Mouse (Mus musculus): Measurements from ENCODE around the gene Sgsm2. TPM values are rescaled to one million over a fixed set of nuclear protein-coding genes. Genes with fewer than 3 reads are reported as not detected.
A peak's percentile ranks its signal among the peaks of the same experiment; 100 is the strongest.

The Sgsm2 gene
- total and polyA plus RNA-seq, 2 experiments from 2014 or later: 2.3 to 11.7 TPM

DNA sequence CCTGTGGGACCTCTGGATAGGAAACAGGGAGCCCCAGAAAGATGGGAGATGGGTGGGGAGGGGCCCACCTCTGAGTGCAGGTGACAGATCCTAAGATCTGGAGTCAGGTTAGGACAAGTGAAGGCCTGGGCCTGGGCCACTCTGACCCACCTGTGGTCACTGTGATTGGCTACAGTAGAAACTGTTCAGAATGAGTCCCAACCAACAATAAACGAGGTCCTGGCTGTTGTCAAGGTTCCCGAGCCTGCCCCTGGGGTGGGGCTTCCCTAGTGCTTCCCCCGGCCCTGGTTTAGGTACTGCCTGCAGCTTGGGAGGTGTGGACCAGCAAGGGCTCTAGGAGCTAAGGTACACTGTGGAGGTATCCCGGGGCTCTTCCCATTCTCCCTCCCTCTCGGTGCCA is 53.1 kb downstream of the Sgsm2 start:
- ATAC-seq (ENCODE audit: insufficient read depth, low read depth): no peak
- Histone ChIP-seq H3K9me3 (replicated peaks; ENCODE audit: control insufficient read depth, low read length) (peaks cover 3% of the 10 kb centered on the region; the same call in 1 of the 2 replicates), H3K9ac (replicated peaks; ENCODE audit: low read depth, low read length) (no peak overlapping the region), H3K4me3 (ENCODE audit: low read depth, low read length) (no peak overlapping the region), H3K4me2 (ENCODE audit: low read depth, low read length) (no peak overlapping the region), H3K36me3 (replicated peaks; ENCODE audit: control insufficient read depth, insufficient read depth, low read length) (peaks cover 18% of the 10 kb centered on the region), H3K27ac (ENCODE audit: low read depth) (peak overlapping the region; percentile 35), H3K27me3 (ENCODE audit: control insufficient read depth, insufficient read depth, low read length) (no peaks in the 10 kb centered on the region), H3K4me1 (ENCODE audit: control insufficient read depth, insufficient read depth) (peaks cover 39% of the 10 kb centered on the region)
- DNase-seq (ENCODE audit: low spot score): no peak
- no peak for TF ChIP-seq CTCF (IDR thresholded peaks at IDR 0.05; ENCODE audit: low read depth)
- TF ChIP-seq EP300 (IDR thresholded peaks at IDR 0.05; ENCODE audit: low read depth): no peak
- WGBS: 62% methylated on average over 5 of the region's 5 CpGs

DNA sequence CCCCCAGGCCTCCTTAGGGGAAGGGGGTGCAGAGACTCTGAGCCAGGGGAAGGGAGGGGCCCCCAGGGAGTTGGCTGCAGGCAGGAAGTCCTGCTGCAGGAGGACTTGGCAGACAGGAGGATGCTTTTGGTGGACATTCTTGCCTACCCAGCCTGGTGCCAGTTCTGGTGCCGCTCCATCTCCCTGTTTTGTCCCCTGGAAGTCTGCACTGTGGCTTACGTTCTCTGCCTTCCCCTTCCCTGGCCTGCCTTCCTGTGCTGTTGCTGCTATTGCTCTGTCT is 53.5 kb downstream of the Sgsm2 start:
- 55% methylated on average over 2 of the region's 2 CpGs for WGBS
- no peaks in the 10 kb centered on the region for H3K27me3 ChIP-seq (ENCODE audit: control insufficient read depth, insufficient read depth, low read length)
- TF ChIP-seq CTCF (IDR thresholded peaks at IDR 0.05; ENCODE audit: low read depth): no peak
- no peak for TF ChIP-seq EP300 (IDR thresholded peaks at IDR 0.05; ENCODE audit: low read depth)
- H3K4me2 ChIP-seq (ENCODE audit: low read depth, low read length): no peak overlapping the region
- peaks cover 18% of the 10 kb centered on the region for H3K36me3 ChIP-seq (replicated peaks; ENCODE audit: control insufficient read depth, insufficient read depth, low read length)
- DNase-seq (ENCODE audit: low spot score): no peak
- H3K27ac ChIP-seq (ENCODE audit: low read depth): peak overlapping the region; percentile 35
- peaks cover 3% of the 10 kb centered on the region; the same call in 1 of the 2 replicates for H3K9me3 ChIP-seq (replicated peaks; ENCODE audit: control insufficient read depth, low read length)
- ATAC-seq (ENCODE audit: insufficient read depth, low read depth): no peak
- H3K4me3 ChIP-seq (ENCODE audit: low read depth, low read length): no peak overlapping the region
- no peak overlapping the region for H3K9ac ChIP-seq (replicated peaks; ENCODE audit: low read depth, low read length)
- peaks cover 36% of the 10 kb centered on the region for H3K4me1 ChIP-seq (ENCODE audit: control insufficient read depth, insufficient read depth)

DNA sequence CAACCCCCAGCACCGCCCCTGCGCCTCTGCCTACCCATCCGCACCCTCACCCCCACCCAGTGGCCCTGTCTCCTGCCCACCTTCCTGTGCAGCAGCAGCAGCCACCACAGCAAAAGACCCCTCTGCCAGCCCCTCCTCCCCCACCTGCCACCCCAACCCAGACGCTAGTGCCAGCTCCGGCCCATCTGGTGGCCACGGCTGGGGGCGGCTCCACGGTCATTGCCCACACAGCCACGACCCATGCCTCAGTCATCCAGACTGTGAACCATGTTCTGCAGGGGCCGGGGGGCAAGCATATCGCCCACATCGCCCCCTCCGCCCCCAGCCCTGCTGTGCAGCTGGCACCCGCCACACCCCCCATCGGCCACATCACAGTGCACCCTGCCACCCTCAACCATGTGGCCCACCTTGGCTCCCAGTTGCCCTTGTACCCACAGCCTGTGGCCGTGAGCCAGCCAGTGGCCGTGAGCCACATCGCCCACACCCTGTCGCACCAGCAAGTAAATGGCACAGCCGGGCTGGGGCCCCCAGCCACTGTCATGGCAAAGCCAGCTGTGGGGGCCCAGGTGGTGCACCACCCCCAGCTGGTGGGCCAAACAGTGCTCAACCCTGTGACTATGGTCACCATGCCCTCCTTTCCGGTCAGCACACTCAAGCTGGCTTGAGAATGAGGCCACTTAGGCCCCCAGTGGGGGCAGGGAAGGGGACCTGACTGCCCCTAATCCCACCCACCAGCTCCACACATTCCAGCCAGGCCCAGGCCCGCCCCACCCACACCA is 54.0 kb downstream of the Sgsm2 start:
- ATAC-seq (ENCODE audit: insufficient read depth, low read depth) (no peak), DNase-seq (ENCODE audit: low spot score) (no peak)
- TF ChIP-seq CTCF (IDR thresholded peaks at IDR 0.05; ENCODE audit: low read depth): no peak
- no peak for TF ChIP-seq EP300 (IDR thresholded peaks at IDR 0.05; ENCODE audit: low read depth)
- no peaks in the 10 kb centered on the region for H3K27me3 ChIP-seq (ENCODE audit: control insufficient read depth, insufficient read depth, low read length)
- H3K27ac ChIP-seq (ENCODE audit: low read depth): peak overlapping the region; percentile 35
- whole genome bisulfite sequencing: 88% methylated on average over 22 of the region's 22 CpGs
- no peak overlapping the region for H3K4me3 ChIP-seq (ENCODE audit: low read depth, low read length)
- H3K4me2 ChIP-seq (ENCODE audit: low read depth, low read length): no peak overlapping the region
- H3K9ac ChIP-seq (replicated peaks; ENCODE audit: low read depth, low read length): no peak overlapping the region
- peaks cover 31% of the 10 kb centered on the region; the same call in 1 of the 2 replicates for H3K4me1 ChIP-seq (ENCODE audit: control insufficient read depth, insufficient read depth)
- H3K36me3 ChIP-seq (replicated peaks; ENCODE audit: control insufficient read depth, insufficient read depth, low read length): peaks cover 18% of the 10 kb centered on the region
- H3K9me3 ChIP-seq (replicated peaks; ENCODE audit: control insufficient read depth, low read length): peaks cover 3% of the 10 kb centered on the region; the same call in 1 of the 2 replicates

DNA sequence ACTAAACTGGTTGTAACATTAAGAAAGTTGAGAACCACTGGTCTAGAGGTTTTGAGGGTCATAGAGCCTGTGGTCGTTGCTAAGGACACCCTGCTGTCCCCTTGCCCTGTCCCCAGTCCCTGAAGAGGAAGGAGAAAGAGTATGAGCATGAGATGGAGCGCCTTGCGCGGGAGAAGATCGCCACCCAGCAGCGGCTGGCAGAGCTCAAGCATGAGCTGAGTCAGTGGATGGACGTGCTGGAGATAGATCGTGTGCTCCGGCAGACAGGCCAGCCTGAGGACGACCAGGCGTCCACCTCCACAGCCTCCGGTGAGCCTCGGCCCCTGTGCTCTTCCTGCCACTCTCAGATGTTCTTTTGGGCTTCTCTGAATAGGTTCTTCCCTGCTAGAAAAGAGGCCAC is 54.8 kb downstream of the Sgsm2 start:
- H3K27ac ChIP-seq (ENCODE audit: low read depth): 0 out of 2 replicates have a peak overlapping the region, but pooled peaks have one; percentile 63
- no peak overlapping the region for H3K4me2 ChIP-seq (ENCODE audit: low read depth, low read length)
- no peak for ATAC-seq (ENCODE audit: insufficient read depth, low read depth)
- no peak for TF ChIP-seq CTCF (IDR thresholded peaks at IDR 0.05; ENCODE audit: low read depth)
- no peak for TF ChIP-seq EP300 (IDR thresholded peaks at IDR 0.05; ENCODE audit: low read depth)
- no peak for DNase-seq (ENCODE audit: low spot score)
- peaks cover 18% of the 10 kb centered on the region for H3K36me3 ChIP-seq (replicated peaks; ENCODE audit: control insufficient read depth, insufficient read depth, low read length)
- H3K4me1 ChIP-seq (ENCODE audit: control insufficient read depth, insufficient read depth): peaks cover 31% of the 10 kb centered on the region
- WGBS: 82% methylated on average over 13 of the region's 13 CpGs
- H3K9me3 ChIP-seq (replicated peaks; ENCODE audit: control insufficient read depth, low read length): peaks cover 3% of the 10 kb centered on the region; the same call in 1 of the 2 replicates
- no peaks in the 10 kb centered on the region for H3K27me3 ChIP-seq (ENCODE audit: control insufficient read depth, insufficient read depth, low read length)
- no peak overlapping the region for H3K9ac ChIP-seq (replicated peaks; ENCODE audit: low read depth, low read length)
- no peak overlapping the region for H3K4me3 ChIP-seq (ENCODE audit: low read depth, low read length)

DNA sequence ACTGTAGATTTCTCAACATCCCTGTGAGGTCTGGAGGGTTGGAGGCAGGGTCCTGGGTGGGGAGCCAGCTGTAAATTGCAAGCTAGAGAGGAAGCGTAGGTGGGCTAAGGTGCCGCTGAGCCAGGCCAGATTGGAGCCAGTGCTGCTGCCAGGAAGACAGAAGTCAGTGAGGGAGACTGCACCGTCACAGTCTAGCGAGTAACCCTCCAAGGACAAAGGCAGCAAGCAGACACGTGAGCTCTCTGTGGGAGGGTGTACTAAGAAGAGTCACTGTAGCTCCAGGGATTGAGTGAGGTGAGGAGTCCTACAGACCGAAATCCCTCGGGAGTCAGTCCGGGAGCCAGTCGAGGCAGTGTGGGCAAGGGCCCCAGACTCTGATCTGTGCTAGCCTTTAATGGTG is 55.5 kb downstream of the Sgsm2 start:
- WGBS: 52% methylated on average over 9 of the region's 9 CpGs
- TF ChIP-seq CTCF (IDR thresholded peaks at IDR 0.05; ENCODE audit: low read depth) (no peak), EP300 (IDR thresholded peaks at IDR 0.05; ENCODE audit: low read depth) (no peak)
- no peak overlapping the region for H3K4me3 ChIP-seq (ENCODE audit: low read depth, low read length)
- H3K36me3 ChIP-seq (replicated peaks; ENCODE audit: control insufficient read depth, insufficient read depth, low read length): peaks cover 18% of the 10 kb centered on the region
- DNase-seq (ENCODE audit: low spot score) (peak; percentile 63), ATAC-seq (ENCODE audit: insufficient read depth, low read depth) (no peak)
- H3K4me2 ChIP-seq (ENCODE audit: low read depth, low read length): no peak overlapping the region
- peak overlapping the region; percentile 63 for H3K27ac ChIP-seq (ENCODE audit: low read depth)
- H3K9ac ChIP-seq (replicated peaks; ENCODE audit: low read depth, low read length): peak overlapping the region; percentile 10; the same call in 1 of the 2 replicates
- H3K27me3 ChIP-seq (ENCODE audit: control insufficient read depth, insufficient read depth, low read length): no peaks in the 10 kb centered on the region
- peaks cover 31% of the 10 kb centered on the region for H3K4me1 ChIP-seq (ENCODE audit: control insufficient read depth, insufficient read depth)
- H3K9me3 ChIP-seq (replicated peaks; ENCODE audit: control insufficient read depth, low read length): peaks cover 3% of the 10 kb centered on the region; the same call in 1 of the 2 replicates

Measured in heart, postnatal 0 days (tissue).